In genomic region chr2:136670539-136671271, GRCm38 (mm10) we compare ENCODE assay signal across 8 mouse cellular contexts. TPM values are rescaled to one million over a fixed set of nuclear protein-coding genes. Genes with fewer than 3 reads are reported as not detected.
DNase-seq lines count a peak whose midpoint lies in the region; ATAC-seq lines count a peak whose summit lies in the region.

No protein-coding gene starts in this region.

- no peak overlapping the region for H3K27ac ChIP-seq in heart, embryonic 14.5 days (replicated peaks in 1 of 2; ENCODE audit: control insufficient read depth in 1 of 2, insufficient read depth in 1 of 2, low read depth in 2 of 2, low read length in 2 of 2)
- H3K27ac ChIP-seq in hindbrain, embryonic 16.5 days (ENCODE audit: low read depth, low read length), result peak overlapping the region; percentile 64

- peak overlapping the region; percentile 25 for H3K4me2 ChIP-seq in heart, embryonic 14.5 days (ENCODE audit: low read length)
- peak overlapping the region; percentile 33 for H3K4me2 ChIP-seq in hindbrain, embryonic 16.5 days (ENCODE audit: low read length)

- H3K27me3 ChIP-seq in heart, embryonic 14.5 days (ENCODE audit: control insufficient read depth, insufficient read depth, low read length), result no peaks in the 10 kb centered on the region
- no peaks in the 10 kb centered on the region for H3K27me3 ChIP-seq in hindbrain, embryonic 16.5 days (replicated peaks; ENCODE audit: control insufficient read depth, insufficient read depth, low read length)

- ATAC-seq in heart, embryonic 14.5 days (ENCODE audit: insufficient number of reproducible peaks, insufficient read depth, low FRiP score, low read depth), result no peak
- ATAC-seq in hindbrain, embryonic 16.5 days, result peak; percentile 90

- H3K36me3 ChIP-seq in heart, embryonic 14.5 days (ENCODE audit: control insufficient read depth, insufficient read depth, low read length), result no peaks in the 10 kb centered on the region
- H3K36me3 ChIP-seq in hindbrain, embryonic 16.5 days (ENCODE audit: control insufficient read depth, insufficient read depth, low read length), result no peaks in the 10 kb centered on the region

- peaks cover 5 to 7% of the 10 kb centered on the region in 2 experiments; a peak in 3 of 4 replicates for H3K4me1 ChIP-seq in heart, embryonic 14.5 days (ENCODE audit: control insufficient read depth in 2 of 2, insufficient read depth in 2 of 2, low read length in 2 of 2)
- H3K4me1 ChIP-seq in hindbrain, embryonic 16.5 days (ENCODE audit: control insufficient read depth, insufficient read depth, low read depth, low read length), result peaks cover 6% of the 10 kb centered on the region; the same call in 1 of the 2 replicates

- no peaks in the 10 kb centered on the region for H3K9me3 ChIP-seq in heart, embryonic 14.5 days (ENCODE audit: control insufficient read depth, low read length)
- H3K9me3 ChIP-seq in hindbrain, embryonic 16.5 days (ENCODE audit: control insufficient read depth, low read length), result no peaks in the 10 kb centered on the region

- 17% methylated on average over 9 of the region's 9 CpGs for WGBS in heart, embryonic 14.5 days
- 27% methylated on average over 9 of the region's 9 CpGs for WGBS in hindbrain, embryonic 16.5 days

- no peak overlapping the region for H3K9ac ChIP-seq in heart, embryonic 14.5 days (ENCODE audit: low read length)
- H3K9ac ChIP-seq in hindbrain, embryonic 16.5 days (ENCODE audit: low read depth, low read length), result no peak overlapping the region

- DNase-seq in heart, adult 8-10 months (ENCODE audit: low spot score), result no peak
- peak; percentile 21 to 46 for DNase-seq in cerebellum, postnatal 4 days (ENCODE audit: low spot score in 2 of 2)
- DNase-seq in neural tube, embryonic 10.5 days (ENCODE audit: extremely low spot score, low spot score), result peak; percentile 21
- DNase-seq in lung, postnatal 14 days, result no peak
- no peak for DNase-seq in thymus, postnatal 25 days
- no peak for DNase-seq in kidney, adult 9 months

- H3K4me3 ChIP-seq in heart, embryonic 14.5 days (ENCODE audit: control insufficient read depth in 1 of 2, insufficient read depth in 1 of 2, low read depth in 1 of 2, low read length in 2 of 2), result no peak overlapping the region
- no peak overlapping the region for H3K4me3 ChIP-seq in hindbrain, embryonic 16.5 days (ENCODE audit: low read length)

RNA-seq across cellular contexts. Expression of gene Snap25, which starts 42.5 kb away (rescaled TPM):
- polyA plus RNA-seq in heart, embryonic 14.5 days (2014; fragmentation: Nextera tagmentation; extraction: Ambion mirVana), result 0.47 and 1.4 TPM in 2 replicates
- under 1 TPM; 0.17 to 0.82 (median 0.48) TPM for total RNA-seq in heart, adult 8-10 months (2022)
- polyA plus RNA-seq in hindbrain, embryonic 16.5 days (2015; fragmentation: Nextera tagmentation; extraction: Ambion mirVana), result 326 and 328 TPM in 2 replicates

Comparison
In these comparisons a context has a peak if more than half of its experiments do, and no peak if none do; other contexts are left out.
1. DNase-seq: peak in cerebellum, postnatal 4 days (2 of 2) and neural tube, embryonic 10.5 days (single experiment); none in heart, adult 8-10 months (single experiment), lung, postnatal 14 days (single experiment), thymus, postnatal 25 days (single experiment) and kidney, adult 9 months (single experiment).
2. RNA of gene Snap25, which starts 42.5 kb away (polyA plus RNA-seq): 326 to 328 TPM in hindbrain, embryonic 16.5 days; 0.47 to 1.4 TPM in heart, embryonic 14.5 days; every median in the first group is over 100 times any median in the second.